Mouse (Mus musculus): ENCODE results near the gene Mical2. TPM values are rescaled to one million over a fixed set of nuclear protein-coding genes. Genes with fewer than 3 reads are reported as not detected.

Mical2 gene
- polyA plus RNA-seq, 1 experiment from 2014 or later: 3.4 TPM

GRCm38 (mm10) chr7:112235493-112235892 is 9.8 kb downstream of the Mical2 start:
- H3K27ac ChIP-seq: no peak overlapping the region
- H3K4me1 ChIP-seq: no peaks in the 10 kb centered on the region
- H3K27me3 ChIP-seq (replicated peaks): no peaks in the 10 kb centered on the region
- WGBS (ENCODE audit: insufficient replicate concordance): 49% methylated on average over 4 of the region's 4 CpGs
- H3K9ac ChIP-seq: no peak overlapping the region
- H3K4me3 ChIP-seq: no peak overlapping the region
- no peaks in the 10 kb centered on the region for H3K36me3 ChIP-seq
- no peaks in the 10 kb centered on the region for H3K9me3 ChIP-seq (replicated peaks)
- ATAC-seq: no peak
- H3K4me2 ChIP-seq: no peak overlapping the region

GRCm38 (mm10) chr7:112237211-112237610 is 11.6 kb downstream of the Mical2 start:
- Histone ChIP-seq H3K9ac (no peak overlapping the region), H3K4me3 (no peak overlapping the region), H3K4me1 (no peaks in the 10 kb centered on the region), H3K4me2 (no peak overlapping the region), H3K27me3 (replicated peaks) (no peaks in the 10 kb centered on the region), H3K27ac (no peak overlapping the region), H3K9me3 (replicated peaks) (no peaks in the 10 kb centered on the region), H3K36me3 (no peaks in the 10 kb centered on the region)
- no peak for ATAC-seq
- WGBS (ENCODE audit: insufficient replicate concordance): 64% methylated on average over 7 of the region's 7 CpGs

DNA sequence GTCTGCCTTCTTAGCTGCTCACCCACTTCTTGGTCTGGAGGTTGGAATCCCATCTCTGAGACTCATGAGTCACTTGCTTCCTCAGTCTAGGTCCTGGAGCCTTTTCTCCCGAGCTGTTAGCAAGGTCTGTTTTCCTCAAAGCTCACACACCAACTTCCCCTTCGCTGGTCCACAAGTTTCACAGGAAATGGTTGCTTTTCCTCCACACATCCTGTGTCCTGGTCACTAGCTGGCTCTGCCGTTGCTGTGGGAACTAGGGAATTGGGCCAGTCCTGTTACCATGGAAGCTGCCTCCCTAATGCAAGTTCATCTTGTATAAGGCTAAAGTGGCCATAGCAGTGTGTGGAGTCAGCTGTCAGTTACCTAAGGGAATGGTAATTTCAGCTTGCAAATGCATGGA is 12.2 kb downstream of the Mical2 start:
- H3K27me3 ChIP-seq (replicated peaks): no peaks in the 10 kb centered on the region
- H3K36me3 ChIP-seq: no peaks in the 10 kb centered on the region
- H3K4me3 ChIP-seq: no peak overlapping the region
- no peak overlapping the region for H3K9ac ChIP-seq
- H3K27ac ChIP-seq: no peak overlapping the region
- no peaks in the 10 kb centered on the region for H3K9me3 ChIP-seq (replicated peaks)
- no peak overlapping the region for H3K4me2 ChIP-seq
- no peak for ATAC-seq
- no peaks in the 10 kb centered on the region for H3K4me1 ChIP-seq
- WGBS (ENCODE audit: insufficient replicate concordance): 11% methylated on average over 3 of the region's 3 CpGs

DNA sequence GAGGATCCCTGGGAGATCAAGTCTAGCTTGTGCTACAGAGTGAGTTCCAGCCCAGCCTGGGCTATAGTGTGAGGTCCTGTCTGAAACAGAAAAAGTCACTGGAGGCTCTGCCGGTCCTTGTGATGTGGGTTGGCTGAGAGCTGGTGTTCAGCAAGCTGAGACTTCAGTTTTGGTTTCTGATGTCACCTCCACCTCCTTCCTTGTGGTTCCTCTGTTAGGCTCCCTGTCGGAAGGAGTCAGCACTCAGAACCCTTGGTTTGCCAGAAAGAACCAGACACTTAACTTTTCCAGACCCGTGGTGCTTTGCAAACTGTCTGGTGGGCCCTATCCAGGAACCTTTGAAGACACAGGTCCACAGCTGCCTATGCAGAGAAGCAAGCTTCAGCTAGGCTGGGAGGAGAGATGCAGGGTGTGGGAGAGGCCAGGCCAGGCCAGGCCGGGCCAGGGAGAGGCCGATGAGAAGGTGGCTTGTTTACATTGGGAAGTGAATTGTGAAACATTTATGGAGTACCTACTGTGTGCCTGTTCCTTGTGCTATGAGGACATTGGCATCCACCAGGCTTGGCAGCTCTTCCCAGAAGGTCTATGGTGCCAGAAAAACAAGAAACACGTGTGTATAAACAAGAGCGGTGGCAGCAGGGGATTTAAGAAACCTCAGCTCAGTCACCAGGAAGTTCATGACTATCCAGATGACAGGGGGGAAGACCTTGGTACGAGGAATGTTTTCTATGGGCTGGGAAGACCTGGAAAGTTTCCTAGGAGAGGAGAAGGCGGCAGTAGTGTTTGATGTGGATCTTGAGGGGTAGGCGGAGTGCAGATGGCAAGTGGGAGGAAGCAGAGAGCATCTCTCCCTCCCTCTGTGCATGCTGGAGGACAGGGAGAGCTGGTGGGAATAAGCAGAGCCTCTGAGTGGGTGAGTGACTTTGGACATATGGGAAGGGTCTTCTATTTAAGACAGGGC is 13.4 kb downstream of the Mical2 start:
- Histone ChIP-seq H3K27ac (no peak overlapping the region), H3K27me3 (replicated peaks) (no peaks in the 10 kb centered on the region), H3K4me3 (no peak overlapping the region), H3K9ac (no peak overlapping the region), H3K36me3 (no peaks in the 10 kb centered on the region), H3K9me3 (replicated peaks) (no peaks in the 10 kb centered on the region), H3K4me1 (no peaks in the 10 kb centered on the region), H3K4me2 (no peak overlapping the region)
- WGBS (ENCODE audit: insufficient replicate concordance): 48% methylated on average over 10 of the region's 10 CpGs
- no peak for ATAC-seq

GRCm38 (mm10) chr7:112240748-112241147 is 15.1 kb downstream of the Mical2 start:
- Histone ChIP-seq H3K9ac (no peak overlapping the region), H3K27ac (no peak overlapping the region), H3K36me3 (no peaks in the 10 kb centered on the region), H3K4me3 (no peak overlapping the region), H3K9me3 (replicated peaks) (no peaks in the 10 kb centered on the region), H3K4me2 (no peak overlapping the region), H3K27me3 (replicated peaks) (no peaks in the 10 kb centered on the region), H3K4me1 (peaks cover 7% of the 10 kb centered on the region; the same call in 1 of the 2 replicates)
- WGBS (ENCODE audit: insufficient replicate concordance): 33% methylated on average over 2 of the region's 2 CpGs
- no peak for ATAC-seq

DNA sequence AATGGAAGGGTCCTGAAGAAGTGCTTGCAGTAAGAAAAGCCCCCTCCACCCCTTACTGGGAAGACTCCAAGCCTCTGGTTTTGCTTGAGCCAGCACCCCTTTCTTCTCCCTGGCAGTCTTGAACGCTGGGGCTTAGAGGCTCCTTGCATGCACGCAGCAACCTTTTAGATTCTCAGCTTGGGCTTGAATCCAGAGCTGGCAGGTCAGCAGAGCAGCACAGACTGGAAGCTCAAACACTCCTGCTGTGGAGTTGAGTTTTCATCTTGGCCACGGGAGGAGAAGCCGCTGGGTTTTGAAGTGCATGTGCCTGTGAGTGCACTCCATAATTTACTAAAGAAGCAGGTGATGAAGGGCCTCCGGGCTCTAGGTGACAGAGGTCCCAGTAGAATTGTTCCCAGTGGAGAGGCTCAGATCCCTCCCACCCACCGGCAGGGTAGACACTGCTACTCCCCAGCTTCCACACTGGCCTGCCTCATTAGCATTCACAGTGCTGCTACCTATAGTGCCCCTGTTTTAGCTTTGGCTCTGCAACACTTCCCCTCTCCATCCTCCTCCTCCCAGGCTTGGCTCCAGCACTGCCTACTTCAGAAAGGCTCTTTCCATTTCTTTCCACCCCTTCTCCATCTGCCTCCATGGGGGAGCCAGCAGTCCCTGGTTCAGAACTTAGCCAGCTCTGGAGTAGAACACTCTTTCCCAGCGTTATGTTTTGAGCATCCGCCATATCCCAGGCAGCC is 15.7 kb downstream of the Mical2 start:
- H3K9me3 ChIP-seq (replicated peaks): no peaks in the 10 kb centered on the region
- peaks cover 7% of the 10 kb centered on the region; the same call in 1 of the 2 replicates for H3K4me1 ChIP-seq
- no peak overlapping the region for H3K4me3 ChIP-seq
- H3K27ac ChIP-seq: no peak overlapping the region
- no peaks in the 10 kb centered on the region for H3K36me3 ChIP-seq
- no peaks in the 10 kb centered on the region for H3K27me3 ChIP-seq (replicated peaks)
- no peak overlapping the region for H3K4me2 ChIP-seq
- 53% methylated on average over 8 of the region's 8 CpGs for WGBS (ENCODE audit: insufficient replicate concordance)
- no peak overlapping the region for H3K9ac ChIP-seq
- no peak for ATAC-seq

DNA sequence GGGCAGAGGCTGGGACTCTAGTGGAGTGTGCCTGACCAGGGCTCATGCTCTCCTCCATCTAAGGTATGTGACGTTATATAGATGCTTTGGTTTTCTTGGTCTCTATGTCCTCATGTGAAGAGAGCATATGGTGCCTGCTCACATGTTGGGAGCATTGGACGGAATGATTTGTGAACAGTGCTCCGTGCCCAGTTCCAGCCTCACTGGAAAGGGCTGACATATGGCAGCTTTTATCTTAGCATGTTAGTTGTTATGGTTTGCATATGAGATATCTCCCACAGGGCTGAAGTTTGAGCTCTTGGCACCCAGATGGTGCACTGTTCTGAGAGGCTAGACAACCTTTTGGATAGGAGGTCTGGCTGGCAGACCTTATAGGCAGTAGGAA is 16.3 kb downstream of the Mical2 start:
- no peak overlapping the region for H3K9ac ChIP-seq
- no peaks in the 10 kb centered on the region for H3K9me3 ChIP-seq (replicated peaks)
- H3K27me3 ChIP-seq (replicated peaks): no peaks in the 10 kb centered on the region
- 83% methylated on average over 3 of the region's 3 CpGs for WGBS (ENCODE audit: insufficient replicate concordance)
- no peak for ATAC-seq
- no peak overlapping the region for H3K4me2 ChIP-seq
- H3K27ac ChIP-seq: no peak overlapping the region
- H3K4me3 ChIP-seq: no peak overlapping the region
- H3K36me3 ChIP-seq: no peaks in the 10 kb centered on the region
- peaks cover 7% of the 10 kb centered on the region; the same call in 1 of the 2 replicates for H3K4me1 ChIP-seq

DNA sequence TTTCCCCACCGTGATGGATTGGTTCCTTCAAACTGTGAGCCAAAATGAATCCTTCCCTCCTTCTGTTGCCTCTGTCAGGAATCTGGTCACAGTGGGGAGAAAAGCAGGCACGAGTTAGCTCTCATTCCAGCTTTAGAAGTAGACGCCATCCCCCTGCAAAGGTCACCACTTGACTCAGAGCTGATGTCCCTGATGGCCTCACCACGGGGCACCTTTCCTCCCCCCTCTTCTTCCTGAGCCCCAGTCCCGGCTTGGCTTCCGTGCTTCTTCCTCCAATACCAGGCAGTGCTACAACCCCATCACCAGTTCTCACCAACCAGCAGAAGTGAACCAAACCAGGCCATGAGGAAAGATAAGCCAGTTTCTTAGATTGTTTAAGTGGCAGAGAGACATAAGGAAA is 16.9 kb downstream of the Mical2 start:
- Histone ChIP-seq H3K4me1 (peaks cover 7% of the 10 kb centered on the region; the same call in 1 of the 2 replicates), H3K9me3 (replicated peaks) (no peaks in the 10 kb centered on the region), H3K9ac (no peak overlapping the region), H3K4me3 (no peak overlapping the region), H3K27me3 (replicated peaks) (no peaks in the 10 kb centered on the region), H3K27ac (no peak overlapping the region), H3K36me3 (no peaks in the 10 kb centered on the region), H3K4me2 (no peak overlapping the region)
- ATAC-seq: no peak
- 68% methylated on average over 6 of the region's 6 CpGs for WGBS (ENCODE audit: insufficient replicate concordance)

DNA sequence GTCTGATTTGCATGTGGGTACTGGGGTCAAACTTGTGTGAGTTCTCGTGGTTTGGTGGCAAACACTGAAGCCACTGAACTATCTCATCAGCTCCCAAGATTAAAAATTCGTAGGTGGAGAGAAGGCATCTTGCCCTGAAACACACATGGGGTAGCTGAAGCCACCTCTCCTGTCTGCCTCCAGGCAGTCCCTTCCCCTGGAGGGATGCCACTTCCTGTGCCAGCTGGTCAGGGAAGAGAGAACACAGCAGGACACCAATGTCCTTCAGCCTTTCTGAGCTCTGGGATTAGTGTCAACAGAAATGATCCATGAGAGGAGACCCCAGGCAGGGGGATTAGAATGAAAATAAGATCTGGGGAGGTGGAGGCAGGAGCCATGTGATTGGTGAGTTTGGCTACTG is 18.4 kb downstream of the Mical2 start:
- H3K36me3 ChIP-seq: no peaks in the 10 kb centered on the region

DNA sequence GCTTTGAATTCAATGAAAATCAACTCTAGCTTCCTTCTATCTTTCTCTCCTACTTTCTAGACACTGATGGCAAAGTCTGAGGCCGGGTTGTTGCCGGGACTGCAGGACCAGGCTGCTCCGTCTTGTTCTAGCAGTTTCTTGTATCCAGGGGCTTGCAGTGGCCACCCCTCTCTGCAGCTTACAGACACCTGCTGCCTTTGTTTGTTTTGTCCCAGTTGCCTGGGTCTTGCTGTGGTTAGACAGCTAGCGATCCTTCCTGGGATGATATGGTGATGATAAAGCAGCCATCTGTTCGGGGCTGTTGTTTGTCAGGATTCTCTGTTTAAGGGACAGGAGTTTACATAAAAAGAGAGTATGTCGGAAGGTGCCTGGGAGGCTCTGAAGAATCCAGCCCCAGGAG is 19.0 kb downstream of the Mical2 start:
- peaks cover 7% of the 10 kb centered on the region; the same call in 1 of the 2 replicates for H3K4me1 ChIP-seq
- H3K4me3 ChIP-seq: no peak overlapping the region
- H3K36me3 ChIP-seq: no peaks in the 10 kb centered on the region
- no peak overlapping the region for H3K9ac ChIP-seq
- WGBS (ENCODE audit: insufficient replicate concordance): 39% methylated on average over 6 of the region's 6 CpGs
- H3K27me3 ChIP-seq (replicated peaks): no peaks in the 10 kb centered on the region
- no peak overlapping the region for H3K27ac ChIP-seq
- no peak overlapping the region for H3K4me2 ChIP-seq
- H3K9me3 ChIP-seq (replicated peaks): no peaks in the 10 kb centered on the region
- no peak for ATAC-seq

More for the DNA sequence above, 18.4 kb downstream of the Mical2 start:
- no peak overlapping the region for H3K9ac ChIP-seq
- WGBS (ENCODE audit: insufficient replicate concordance): 56% methylated on average over 2 of the region's 2 CpGs
- no peak overlapping the region for H3K4me2 ChIP-seq
- no peak for ATAC-seq
- H3K4me3 ChIP-seq: no peak overlapping the region
- no peaks in the 10 kb centered on the region for H3K9me3 ChIP-seq (replicated peaks)
- no peaks in the 10 kb centered on the region for H3K27me3 ChIP-seq (replicated peaks)
- peaks cover 7% of the 10 kb centered on the region; the same call in 1 of the 2 replicates for H3K4me1 ChIP-seq
- no peak overlapping the region for H3K27ac ChIP-seq

- peaks cover 7% of the 10 kb centered on the region; the same call in 1 of the 2 replicates for H3K4me1 ChIP-seq
- no peak overlapping the region for H3K27ac ChIP-seq
- no peak overlapping the region for H3K4me2 ChIP-seq
Measured at GRCm38 (mm10) chr7:112245839-112246438, 20.3 kb downstream of the Mical2 start.

GRCm38 (mm10) chr7:112246442-112246841 is 20.8 kb downstream of the Mical2 start:
- Histone ChIP-seq H3K4me1 (peaks cover 7% of the 10 kb centered on the region; the same call in 1 of the 2 replicates), H3K9ac (no peak overlapping the region), H3K4me2 (no peak overlapping the region), H3K27ac (no peak overlapping the region), H3K4me3 (no peak overlapping the region), H3K27me3 (replicated peaks) (no peaks in the 10 kb centered on the region), H3K9me3 (replicated peaks) (no peaks in the 10 kb centered on the region), H3K36me3 (no peaks in the 10 kb centered on the region)
- no peak for ATAC-seq
- 65% methylated on average over 4 of the region's 4 CpGs for WGBS (ENCODE audit: insufficient replicate concordance)

More at GRCm38 (mm10) chr7:112245839-112246438, 20.3 kb downstream of the Mical2 start:
- Histone ChIP-seq H3K27me3 (replicated peaks) (no peaks in the 10 kb centered on the region), H3K9ac (no peak overlapping the region), H3K9me3 (replicated peaks) (no peaks in the 10 kb centered on the region), H3K36me3 (no peaks in the 10 kb centered on the region), H3K4me3 (no peak overlapping the region)
- no peak for ATAC-seq
- WGBS (ENCODE audit: insufficient replicate concordance): 64% methylated on average over 4 of the region's 4 CpGs
